Mouse (Mus musculus): ENCODE measurements around the gene Trim41.
A peak's percentile ranks its signal among the peaks of the same experiment; 100 is the strongest.
"Not testable (repeated sequence)": the region's sequence is repeated elsewhere in the genome, so short reads cannot be mapped to it uniquely, and the experiment has no call there.

Gene Trim41

DNA sequence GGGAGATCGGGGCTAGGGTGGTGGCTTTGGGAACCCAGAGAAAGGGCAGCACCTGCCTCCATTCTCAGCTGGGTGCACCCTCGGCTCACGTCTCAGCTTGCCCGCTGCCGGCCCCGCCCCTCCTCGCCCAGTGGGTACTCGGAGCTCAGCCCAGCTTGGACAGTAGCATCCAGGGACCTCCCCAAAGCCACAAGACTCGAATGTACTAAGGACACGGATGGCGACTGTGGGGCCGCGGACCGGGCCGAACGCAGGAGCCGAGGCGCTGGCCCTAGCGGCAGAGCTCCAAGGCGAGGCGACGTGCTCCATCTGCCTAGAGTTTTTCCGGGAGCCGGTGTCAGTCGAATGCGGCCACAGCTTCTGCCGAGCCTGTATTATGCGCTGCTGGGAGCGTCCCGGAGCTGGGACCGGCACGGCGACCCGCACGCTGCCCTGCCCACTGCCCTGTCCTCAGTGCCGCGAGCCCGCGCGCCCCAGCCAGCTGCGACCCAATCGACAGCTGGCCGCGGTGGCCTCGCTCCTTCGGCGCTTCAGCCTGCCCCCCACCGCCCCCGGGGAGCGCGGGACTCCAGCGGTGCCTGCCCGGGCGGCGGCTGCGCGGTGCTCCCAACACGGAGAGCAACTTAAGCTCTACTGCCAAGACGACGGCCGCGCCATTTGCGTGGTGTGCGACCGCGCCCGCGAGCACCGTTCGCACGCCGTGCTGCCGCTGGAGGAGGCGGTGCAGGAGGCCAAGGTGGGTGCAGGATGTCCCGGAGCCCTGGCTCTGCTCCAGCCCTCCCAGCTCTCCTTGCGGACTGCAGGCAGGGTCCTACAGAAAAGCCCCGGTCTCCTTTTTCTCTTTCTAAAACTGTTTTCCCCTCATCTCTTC lies 20.4 kb upstream of the Trim41 start:
- DNase-seq (ENCODE audit: low spot score in 2 of 2), result peak in 1 of 2 experiments; percentile 57

DNA sequence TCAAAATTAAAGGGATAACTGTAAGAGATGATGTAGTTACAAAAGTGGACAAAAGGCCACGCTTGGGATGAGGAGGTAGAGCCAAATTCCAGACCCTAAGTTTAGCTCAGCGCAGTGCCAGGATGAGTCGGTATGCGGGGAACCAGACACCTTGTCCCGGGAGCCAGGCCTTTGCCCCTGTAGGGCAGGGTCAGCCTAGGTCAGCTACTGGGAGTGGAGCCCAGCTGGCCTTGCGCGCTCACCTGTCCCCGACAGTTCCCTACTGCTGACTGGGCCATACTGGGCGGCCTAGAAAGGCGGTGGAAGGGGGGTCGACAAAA lies 19.8 kb upstream of the Trim41 start:
- no peak for DNase-seq (ENCODE audit: low spot score in 2 of 2)

DNA sequence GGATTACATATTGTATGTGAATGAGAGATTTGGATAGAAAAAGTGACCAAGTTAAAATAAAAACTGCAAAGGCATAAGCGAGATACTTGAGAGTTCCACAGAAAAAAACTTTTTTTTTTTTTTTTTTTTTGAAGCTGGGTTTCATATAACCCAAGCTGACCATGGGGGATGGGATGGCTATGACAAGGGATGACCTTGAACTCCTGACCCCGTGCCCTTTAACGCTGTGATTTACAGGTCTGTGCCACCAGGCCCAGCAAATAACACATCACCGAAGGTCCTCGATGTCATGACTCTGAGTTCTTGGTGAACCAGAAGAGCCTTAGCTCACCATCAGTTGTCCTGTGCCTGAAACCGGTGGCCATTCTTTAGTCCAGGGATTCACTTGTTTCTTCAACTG lies 18.8 kb upstream of the Trim41 start:
- DNase-seq (ENCODE audit: low spot score in 2 of 2), result no peak

DNA sequence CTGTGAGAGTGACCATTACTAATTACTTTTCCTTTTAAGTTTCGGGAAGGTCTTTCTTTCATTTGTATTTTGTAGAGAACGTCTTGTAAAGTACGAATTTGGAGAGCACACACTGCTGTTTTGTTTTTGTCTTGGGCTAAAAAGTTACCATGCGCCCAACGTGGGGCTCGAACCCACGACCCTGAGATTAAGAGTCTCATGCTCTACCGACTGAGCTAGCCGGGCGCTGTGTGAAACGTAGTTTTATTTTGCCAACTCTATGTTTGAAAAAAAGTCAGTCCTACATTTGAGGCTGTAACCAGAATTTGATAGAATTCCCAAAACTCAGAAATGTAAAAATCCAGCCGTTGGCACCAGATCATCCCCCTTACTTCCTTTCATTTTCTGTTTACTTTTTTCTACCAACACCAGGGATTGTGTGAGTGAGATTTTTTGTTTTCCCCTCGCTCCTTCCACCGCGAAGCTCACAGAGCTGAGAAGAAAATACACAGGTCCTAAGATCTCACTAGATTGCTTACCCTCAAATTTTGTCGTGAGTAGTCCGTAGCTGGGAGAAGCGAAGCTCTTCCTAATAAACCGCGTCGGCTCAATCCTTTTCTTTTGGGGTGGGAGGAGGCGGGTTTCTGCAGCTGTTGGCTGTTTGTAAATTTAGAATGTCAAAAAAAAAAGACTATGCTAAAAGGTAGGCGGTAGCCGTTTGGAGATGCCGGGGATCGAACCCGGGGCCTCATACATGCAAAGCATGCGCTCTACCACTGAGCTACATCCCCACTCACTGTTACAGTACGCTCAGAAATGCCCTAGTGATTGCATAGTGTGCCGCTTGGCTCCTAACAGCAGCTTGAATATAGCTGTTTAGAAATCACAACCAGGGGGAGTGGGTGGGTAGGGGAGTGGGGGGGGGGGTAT lies 16.8 kb upstream of the Trim41 start:
- peak; percentile 80 to 91 for DNase-seq (ENCODE audit: low spot score in 2 of 2)

DNA sequence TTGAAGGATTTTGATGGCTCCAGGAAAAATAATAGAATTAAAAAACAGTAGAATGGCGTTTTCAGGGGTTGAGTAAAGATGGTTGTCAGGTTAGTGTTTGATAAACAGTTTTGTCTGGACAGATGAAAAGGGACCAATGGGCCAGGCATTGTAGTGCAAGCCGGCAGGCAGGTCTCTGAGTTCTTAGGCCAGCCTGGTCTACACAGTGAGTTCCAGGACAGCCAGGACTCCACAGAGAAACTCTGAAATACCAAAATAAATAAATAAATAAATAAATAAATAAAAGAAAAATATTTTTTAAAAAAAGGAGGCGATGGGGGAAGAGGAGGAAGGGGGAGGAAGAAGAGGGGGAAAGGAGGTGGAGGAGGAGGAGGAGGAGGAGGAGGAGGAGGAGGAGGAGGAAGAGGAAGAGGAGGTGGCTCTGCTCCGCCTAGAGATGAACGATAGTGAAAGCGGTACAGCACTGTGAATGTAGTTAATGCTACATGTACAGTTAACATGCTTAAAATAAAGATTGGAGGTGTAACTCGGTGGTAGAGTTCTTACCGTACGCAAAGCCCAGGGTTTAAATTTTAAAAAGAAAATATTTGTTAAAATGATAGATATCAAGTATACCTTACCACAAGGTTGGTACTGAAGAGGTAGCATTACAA lies 16.1 kb upstream of the Trim41 start:
- DNase-seq (ENCODE audit: low spot score in 2 of 2), result no peak

DNA sequence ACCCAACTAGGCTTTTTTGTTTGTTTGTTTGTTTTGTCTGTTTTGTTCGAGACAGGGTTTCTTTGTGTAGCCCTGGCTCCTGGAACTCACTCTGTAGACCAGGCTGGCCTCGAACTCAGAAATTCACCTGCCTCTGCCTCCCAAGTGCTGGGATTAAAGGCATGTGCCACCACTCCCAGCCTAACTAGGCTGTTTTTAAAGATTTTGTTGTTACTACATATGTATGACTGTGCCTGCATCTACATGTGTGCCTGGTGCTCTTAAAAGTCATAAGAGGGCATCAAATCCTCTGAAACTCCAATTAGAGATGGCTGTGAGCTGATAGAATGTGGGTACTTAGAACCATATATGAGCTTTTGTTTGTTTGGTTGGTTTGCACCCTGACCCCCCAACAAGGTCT lies 14.1 kb upstream of the Trim41 start:
- DNase-seq (ENCODE audit: low spot score in 2 of 2), result no peak

DNA sequence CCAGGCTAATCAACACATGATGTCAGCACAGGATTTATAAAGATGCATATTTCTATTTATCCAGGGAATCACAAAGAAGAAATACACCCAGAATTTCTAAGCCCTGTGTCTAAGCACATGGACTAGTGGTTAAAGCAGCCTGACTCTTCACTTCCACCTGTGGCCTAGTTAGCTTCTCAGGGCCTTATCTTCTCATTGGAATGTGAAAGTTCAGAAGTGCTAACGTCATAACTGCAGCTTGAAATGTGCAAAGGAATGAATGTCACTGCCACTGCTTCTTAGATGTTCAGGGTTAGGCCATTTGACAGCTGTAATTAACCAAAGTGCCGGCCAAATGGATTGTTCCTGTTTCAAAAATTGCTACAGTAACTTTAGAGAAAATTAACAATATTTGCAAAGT lies 13.1 kb upstream of the Trim41 start:
- DNase-seq (ENCODE audit: low spot score in 2 of 2), result no peak

DNA sequence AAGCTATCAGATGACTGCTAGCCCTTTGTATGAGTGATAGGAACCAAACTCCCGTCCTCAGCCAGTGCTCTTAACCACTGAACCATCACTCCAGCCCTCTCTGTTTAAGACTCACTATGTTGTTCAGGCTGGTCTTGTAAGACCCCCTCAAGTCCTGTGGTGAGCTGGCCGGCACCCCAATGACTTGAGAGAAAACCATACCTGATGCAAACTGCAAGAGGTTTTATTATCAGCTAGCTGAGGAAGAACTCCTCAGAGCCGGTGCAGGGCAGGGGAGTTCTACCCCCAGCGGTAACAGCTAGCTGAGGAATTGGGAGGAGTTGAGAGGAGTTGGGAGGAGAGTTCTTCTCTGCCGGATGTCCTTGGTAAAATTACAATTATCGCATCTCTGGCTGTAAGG lies 10.8 kb upstream of the Trim41 start:
- no peak for DNase-seq (ENCODE audit: low spot score in 2 of 2)

- no peak for DNase-seq (ENCODE audit: low spot score in 2 of 2)
Measured at GRCm38 (mm10) chr11:48826752-48827096, 9.6 kb upstream of the Trim41 start.

DNA sequence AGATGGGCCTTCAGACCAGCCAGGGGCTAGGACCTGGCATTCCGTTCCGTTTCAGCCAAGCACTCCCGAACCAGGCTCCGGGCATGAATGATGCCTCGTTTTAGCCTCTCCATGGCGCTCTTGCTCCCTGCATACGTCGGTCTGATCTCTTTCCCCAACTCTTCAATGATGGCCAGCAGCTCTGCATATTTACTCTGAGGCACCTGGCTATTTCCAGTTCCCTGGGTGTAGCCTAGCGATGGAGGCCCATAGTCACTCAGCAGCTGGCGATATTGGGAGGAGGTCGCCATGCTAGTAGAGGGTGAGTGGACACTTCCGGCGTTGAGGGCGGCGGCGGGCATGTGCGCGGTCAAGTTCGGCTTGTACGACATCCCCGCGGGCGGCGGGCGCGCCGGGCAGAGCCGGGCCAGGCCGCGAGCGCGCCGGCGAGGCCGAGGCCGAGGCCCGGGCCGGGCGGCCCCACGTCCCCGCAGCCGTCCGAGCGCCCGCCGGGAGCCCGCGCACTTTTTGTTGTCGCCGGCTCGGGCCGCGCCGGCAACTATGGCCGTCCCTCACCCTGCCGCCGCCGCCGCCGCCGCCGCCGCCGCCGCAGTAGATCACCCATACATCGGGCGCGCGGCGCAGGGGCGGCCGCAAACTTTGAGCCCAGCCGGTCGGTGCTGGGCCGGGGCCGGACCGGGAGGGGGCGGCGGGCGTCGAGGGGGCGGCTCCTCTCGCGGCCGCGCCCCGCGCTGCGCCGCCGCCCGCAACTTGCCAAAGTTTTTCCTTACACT lies 9.0 kb upstream of the Trim41 start, which contains the start of the genes Trim7 and Gm12184:
Gene Trim7 (plus strand): TSS at position 162 of the 773 bp plus-strand sequence.
Gene Gm12184 (minus strand): TSS at position 677 of the 773 bp plus-strand sequence.
- DNase-seq (ENCODE audit: low spot score in 2 of 2), result not testable (repeated sequence)

GRCm38 (mm10) chr11:48824311-48824830 lies 7.2 kb upstream of the Trim41 start:
- DNase-seq (ENCODE audit: low spot score in 2 of 2), result no peak

DNA sequence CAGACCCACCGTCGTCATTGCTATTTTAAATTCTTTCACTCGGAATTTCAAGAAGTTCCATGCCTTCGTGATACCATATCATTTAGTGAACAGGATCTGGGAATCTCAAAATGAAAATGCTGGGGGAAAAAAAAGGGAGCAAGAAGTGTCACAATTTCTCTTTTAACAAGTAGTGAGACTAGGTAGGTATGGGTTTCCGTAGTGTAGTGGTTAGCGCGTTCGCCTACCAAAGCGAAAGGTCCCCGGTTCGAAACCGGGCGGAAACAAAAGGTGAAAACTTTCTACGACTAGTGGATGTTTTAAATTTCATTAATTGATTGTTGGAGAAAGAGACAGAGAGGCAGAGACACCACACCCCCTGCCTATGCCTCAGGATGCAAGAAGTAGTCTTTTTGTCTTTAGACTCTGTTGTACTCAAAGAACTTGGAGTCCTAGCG lies 6.4 kb upstream of the Trim41 start:
- no peak for DNase-seq (ENCODE audit: low spot score in 2 of 2)

DNA sequence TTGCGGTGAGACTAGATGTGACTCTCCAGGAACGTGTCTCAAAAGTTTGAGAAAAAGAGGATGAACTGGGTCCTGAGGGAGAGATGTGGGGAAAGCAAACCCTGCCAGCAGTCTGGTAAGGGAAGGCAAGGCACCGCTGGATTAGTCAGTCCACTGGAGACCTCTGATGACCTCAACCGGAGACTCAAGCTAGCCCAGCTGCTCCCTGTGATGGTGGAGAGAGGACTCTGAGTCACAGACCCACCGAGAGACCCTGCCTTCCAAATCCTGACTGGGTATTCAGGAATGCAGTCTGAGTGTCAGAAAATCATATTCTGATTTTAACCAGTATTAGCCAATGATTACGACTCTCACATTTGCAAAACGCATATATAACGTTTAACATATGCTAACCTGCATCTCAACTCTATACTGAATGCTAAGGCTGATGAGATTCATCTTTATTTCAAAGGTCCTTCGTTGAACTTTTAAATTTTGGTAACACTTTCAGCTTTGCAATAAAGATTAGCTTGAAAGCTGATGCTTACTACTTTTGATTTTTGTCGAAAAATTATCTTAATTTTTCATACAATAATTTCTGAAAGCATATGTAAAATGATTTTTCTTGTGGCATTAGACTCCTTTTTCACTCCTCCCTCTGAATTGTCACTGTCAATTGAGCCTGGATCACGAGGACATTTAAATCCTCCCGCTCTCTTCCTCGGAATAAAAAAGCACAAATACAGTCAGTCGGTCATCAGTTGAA lies 5.8 kb upstream of the Trim41 start:
- no peak for DNase-seq (ENCODE audit: low spot score in 2 of 2)

GRCm38 (mm10) chr11:48821299-48821698 lies 4.1 kb upstream of the Trim41 start:
- DNase-seq (ENCODE audit: low spot score in 2 of 2), result not testable (repeated sequence)

DNA sequence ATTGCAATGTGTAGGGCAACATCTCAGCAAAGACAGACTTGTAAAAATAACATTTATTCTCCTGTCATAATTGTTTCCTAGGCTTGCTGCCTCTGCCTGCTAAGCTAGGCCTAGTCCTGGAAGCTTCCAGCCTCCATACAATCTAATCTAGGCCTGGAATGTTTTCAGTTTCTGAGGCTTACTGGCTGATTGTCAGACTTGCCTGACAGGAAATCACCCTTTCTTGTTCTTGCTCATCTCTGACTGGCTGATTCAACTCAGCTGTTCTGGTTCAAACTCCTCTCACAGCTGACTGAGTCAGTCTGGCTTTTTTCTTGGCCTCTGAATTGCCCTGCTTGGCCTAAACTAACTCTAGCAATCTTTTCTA lies 3.1 kb upstream of the Trim41 start:
- DNase-seq (ENCODE audit: low spot score in 2 of 2), result no peak

GRCm38 (mm10) chr11:48819614-48820307 lies 2.6 kb upstream of the Trim41 start:
- no peak for DNase-seq (ENCODE audit: low spot score in 2 of 2)

DNA sequence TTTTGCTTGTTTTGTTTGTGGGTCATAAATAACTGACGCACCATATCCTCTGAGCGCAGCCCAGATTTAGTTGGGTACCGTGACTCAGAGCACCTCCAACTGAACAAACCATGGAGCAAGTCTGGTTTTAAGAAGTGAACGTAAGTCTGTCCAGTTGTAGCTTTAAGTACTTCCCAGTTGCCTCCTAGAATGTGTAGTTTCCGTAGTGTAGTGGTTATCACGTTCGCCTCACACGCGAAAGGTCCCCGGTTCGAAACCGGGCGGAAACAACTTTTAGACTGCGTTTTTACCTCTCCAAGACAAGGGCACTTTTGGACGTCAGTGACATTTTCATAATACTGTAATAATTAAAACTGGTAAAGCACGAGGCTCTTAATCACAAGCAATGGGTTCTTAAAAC lies 1.2 kb upstream of the Trim41 start:
- DNase-seq (ENCODE audit: low spot score in 2 of 2), result peak; percentile 47 to 76

DNA sequence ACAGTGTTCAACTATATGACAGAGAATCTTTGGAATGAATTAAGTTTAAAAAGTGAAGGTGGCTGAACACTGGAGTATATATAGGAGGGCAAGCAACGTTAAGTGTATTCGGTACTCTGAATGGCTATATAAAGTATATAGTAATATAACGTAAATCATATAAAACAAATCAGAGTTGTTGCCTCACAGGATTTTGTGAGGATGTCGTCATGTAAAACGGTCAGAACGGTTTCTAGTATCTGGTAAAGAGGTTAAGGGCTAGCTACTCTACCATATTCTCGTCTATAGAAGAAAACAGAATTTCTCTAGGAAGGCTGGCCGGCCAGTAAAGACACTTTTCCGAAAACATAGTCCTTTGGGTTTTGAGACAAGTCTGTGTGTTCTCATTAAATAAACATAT lies 641 bp upstream of the Trim41 start:
- DNase-seq (ENCODE audit: low spot score in 2 of 2), result no peak

- DNase-seq (ENCODE audit: low spot score in 2 of 2), result peak in 1 of 2 experiments; percentile 28
Measured at GRCm38 (mm10) chr11:48816281-48816781, 822 bp downstream of the Trim41 start.

- DNase-seq (ENCODE audit: low spot score in 2 of 2), result no peak
Measured at GRCm38 (mm10) chr11:48815851-48816250, 1.3 kb downstream of the Trim41 start.
